Mouse (Mus musculus) heart, postnatal 0 days (tissue): ENCODE results near the gene Tsnaxip1. TPM values are rescaled to one million over a fixed set of nuclear protein-coding genes. Genes with fewer than 3 reads are reported as not detected.

Experiments
- ATAC-seq: fragments of 200-750 bp; cut with Nextera tagmentation; 2 replicates; pipeline ENCODE4 v1.8.0; 2017; ENCODE audit warnings: low read depth, moderate number of reproducible peaks, moderate library complexity; ENCODE audit not compliant: insufficient read depth
- DNase-seq: peaks from one replicate; pipeline ENCODE4 v3.0.0-alpha.2; 2016; ENCODE audit warnings: low spot score
- H3K27ac ChIP-seq: fragments of 300-500 bp; sonication (generic); 2 replicates; pipeline ENCODE4 v1.5.1; 2014; ENCODE audit warnings: low read depth, mild to moderate bottlenecking
- H3K27me3 ChIP-seq: fragments of 300-500 bp; sonication (generic); 2 replicates; pipeline ENCODE4 v1.6.1; 2014; ENCODE audit warnings: low read length, mixed read lengths; ENCODE audit not compliant: control insufficient read depth, insufficient read depth
- H3K36me3 ChIP-seq: fragments of 300-500 bp; sonication (generic); replicated peaks from 2 replicates; pipeline ENCODE4 v1.6.1; 2014; ENCODE audit warnings: low read length, mixed read lengths; ENCODE audit not compliant: control insufficient read depth, insufficient read depth
- H3K4me1 ChIP-seq: fragments of 300-500 bp; sonication (generic); 2 replicates; pipeline ENCODE4 v1.6.1; 2014; ENCODE audit warnings: antibody characterized with exemption; ENCODE audit not compliant: control insufficient read depth, insufficient read depth
- H3K4me2 ChIP-seq: fragments of 300-500 bp; sonication (generic); 2 replicates; pipeline ENCODE4 v1.6.1; 2014; ENCODE audit warnings: low read depth, mild to moderate bottlenecking, low read length, moderate library complexity
- H3K4me3 ChIP-seq: fragments of 300-500 bp; sonication (generic); 2 replicates; pipeline ENCODE4 v1.5.1; 2014; ENCODE audit warnings: low read depth, low read length
- H3K9ac ChIP-seq: fragments of 300-500 bp; sonication (generic); replicated peaks from 2 replicates; pipeline ENCODE4 v1.6.1; 2014; ENCODE audit warnings: low read depth, low read length, mixed read lengths
- H3K9me3 ChIP-seq: fragments of 300-500 bp; sonication (generic); replicated peaks from 2 replicates; pipeline ENCODE4 v1.6.1; 2016; ENCODE audit warnings: low read length; ENCODE audit not compliant: control insufficient read depth
- CTCF ChIP-seq: IDR thresholded peaks from 2 replicates; pipeline ENCODE4 v1.5.1; 2016; ENCODE audit warnings: antibody characterized with exemption, control low read depth, low read depth
- EP300 ChIP-seq: IDR thresholded peaks from 2 replicates; pipeline ENCODE4 v1.6.1; 2016; ENCODE audit warnings: antibody characterized with exemption, low read depth
- WGBS: fragments of 180-500 bp; shearing (Covaris S2); extraction: QIAGEN DNeasy Blood & Tissue Kit; methylation state at CpG from one replicate; pipeline ENCODE4 v1.1.7; 2014; 5-methylcytosine and 5-hydroxymethylcytosine counted together
- polyA plus RNA-seq: library from polyadenylated mRNA; unstranded; fragments of >200 nt; fragmentation: Nextera tagmentation; extraction: Ambion mirVana; gene quantifications from 2 replicates; pipeline ENCODE4 v1.2.1, GENCODE M21; 2015
- total RNA-seq: library from RNA; depleted of rRNA; stranded (reverse); fragments of >200 nt; gene quantifications from 2 replicates; pipeline ENCODE4 v1.2.3, GENCODE M21; 2014; ENCODE audit warnings: low replicate concordance

Tsnaxip1 gene
- total and polyA plus RNA-seq, 2 experiments from 2014 or later, result not detected

DNA sequence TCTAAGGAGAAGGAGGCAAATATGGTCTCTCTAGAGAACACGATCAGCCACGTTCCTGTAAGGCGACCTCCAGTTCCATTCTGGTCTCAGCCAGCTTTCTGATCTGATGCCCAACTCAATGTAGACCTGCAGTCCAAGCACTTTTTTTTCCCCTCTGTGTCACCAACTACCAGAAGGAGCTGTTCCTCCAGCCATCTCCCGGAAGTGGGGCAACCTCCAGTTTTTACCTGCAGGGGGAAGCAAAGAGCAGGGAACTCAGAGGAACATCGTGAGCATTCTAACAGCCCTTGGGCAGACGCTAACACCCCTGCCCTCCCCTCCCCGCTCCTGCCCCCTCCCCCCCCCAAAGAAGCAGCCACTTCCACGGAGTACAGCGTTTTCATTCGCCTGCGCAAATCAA is 7.8 kb downstream of the Tsnaxip1 start:
- Histone ChIP-seq H3K27me3 (no peaks in the 10 kb centered on the region), H3K27ac (no peak overlapping the region), H3K4me2 (no peak overlapping the region), H3K9ac (no peak overlapping the region), H3K4me1 (no peaks in the 10 kb centered on the region), H3K36me3 (no peaks in the 10 kb centered on the region), H3K9me3 (no peaks in the 10 kb centered on the region), H3K4me3 (no peak overlapping the region)
- no peak for DNase-seq
- peak; percentile 41 for ATAC-seq
- TF ChIP-seq CTCF (peak; percentile 63), EP300 (no peak)
- WGBS, result 30% methylated on average over 11 of the region's 11 CpGs

DNA sequence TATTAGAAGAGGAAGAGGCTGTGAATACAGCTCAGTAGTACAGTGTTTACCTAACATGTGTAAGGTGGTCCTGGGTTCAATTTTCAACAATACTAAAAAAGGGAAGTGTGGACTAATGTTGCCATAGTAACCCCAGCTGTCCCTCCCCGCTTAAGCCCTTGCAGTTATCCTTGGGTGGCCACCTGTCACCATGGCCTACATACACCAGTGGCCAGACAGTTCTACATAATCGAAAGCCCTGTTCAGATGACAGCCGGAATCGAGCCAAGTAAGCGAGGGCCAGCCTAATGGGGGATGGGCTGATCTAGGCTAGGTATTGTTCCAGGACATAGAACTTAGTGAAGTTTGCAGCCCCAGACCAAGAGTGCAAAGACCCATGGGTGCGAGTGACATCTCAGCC is 9.5 kb downstream of the Tsnaxip1 start:
- no peak overlapping the region for H3K9ac ChIP-seq
- 83% methylated on average over 6 of the region's 6 CpGs for WGBS
- no peak for TF ChIP-seq CTCF
- TF ChIP-seq EP300, result no peak
- no peak overlapping the region for H3K4me2 ChIP-seq
- H3K36me3 ChIP-seq, result no peaks in the 10 kb centered on the region
- H3K27ac ChIP-seq, result no peak overlapping the region
- H3K4me3 ChIP-seq, result no peak overlapping the region
- no peaks in the 10 kb centered on the region for H3K9me3 ChIP-seq
- DNase-seq (no peak), ATAC-seq (no peak)
- H3K27me3 ChIP-seq, result no peaks in the 10 kb centered on the region
- H3K4me1 ChIP-seq, result no peaks in the 10 kb centered on the region

DNA sequence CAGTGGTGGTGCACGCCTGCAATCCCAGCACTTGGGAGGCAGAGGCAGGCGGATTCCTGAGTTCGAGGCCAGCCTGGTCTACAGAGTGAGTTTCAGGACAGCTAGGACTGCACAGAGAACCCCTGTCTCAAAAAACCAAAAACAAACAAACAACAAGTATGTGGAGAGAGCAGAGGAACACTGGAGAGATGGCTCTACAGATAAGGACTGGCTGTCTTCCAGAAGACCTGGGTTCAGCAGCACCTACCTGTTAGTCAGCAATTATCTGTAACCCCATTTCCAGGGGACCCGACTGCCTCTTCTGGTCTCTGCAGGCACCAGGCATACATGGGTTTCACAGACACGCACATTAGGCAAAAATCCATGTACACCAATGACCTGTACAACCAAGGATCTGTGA is 11.7 kb downstream of the Tsnaxip1 start:
- H3K27ac ChIP-seq, result no peak overlapping the region
- no peak overlapping the region for H3K9ac ChIP-seq
- 87% methylated on average over 5 of the region's 5 CpGs for WGBS
- H3K9me3 ChIP-seq, result no peaks in the 10 kb centered on the region
- no peak for TF ChIP-seq EP300
- TF ChIP-seq CTCF, result no peak
- H3K4me2 ChIP-seq, result no peak overlapping the region
- no peak for ATAC-seq
- no peak for DNase-seq
- no peaks in the 10 kb centered on the region for H3K4me1 ChIP-seq
- H3K27me3 ChIP-seq, result no peaks in the 10 kb centered on the region
- peaks cover 8% of the 10 kb centered on the region for H3K36me3 ChIP-seq
- H3K4me3 ChIP-seq, result no peak overlapping the region

DNA sequence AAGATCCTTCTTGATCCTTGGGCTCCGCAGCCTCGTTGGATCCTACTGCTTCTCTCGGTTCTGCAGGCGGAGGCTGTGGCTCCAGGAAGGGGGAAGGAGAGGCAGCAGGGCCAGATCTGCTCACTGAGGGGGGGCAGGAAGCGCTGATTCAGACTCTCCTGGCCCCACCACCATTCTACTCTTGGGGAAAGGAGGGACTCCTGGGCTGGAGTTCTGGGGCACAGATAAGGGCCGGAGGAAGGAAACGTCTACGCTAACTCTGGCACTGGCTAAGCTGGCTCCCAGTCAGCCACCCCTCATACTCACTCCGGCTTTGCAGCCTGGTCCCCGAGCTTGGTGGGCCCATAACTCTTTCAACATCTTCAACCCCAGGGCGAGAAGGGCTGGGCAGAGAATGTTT is 19.1 kb downstream of the Tsnaxip1 start:
- WGBS, result 75% methylated on average over 11 of the region's 11 CpGs
- H3K9ac ChIP-seq, result no peak overlapping the region
- H3K4me1 ChIP-seq, result peaks cover 10% of the 10 kb centered on the region; the same call in 1 of the 2 replicates
- no peaks in the 10 kb centered on the region for H3K27me3 ChIP-seq
- H3K27ac ChIP-seq, result peak overlapping the region; percentile 43; the same call in 1 of the 2 replicates
- no peaks in the 10 kb centered on the region for H3K9me3 ChIP-seq
- H3K4me2 ChIP-seq, result no peak overlapping the region
- DNase-seq, result no peak
- peak; percentile 69 for ATAC-seq
- H3K4me3 ChIP-seq, result no peak overlapping the region
- peaks cover 63% of the 10 kb centered on the region for H3K36me3 ChIP-seq
- TF ChIP-seq EP300, result no peak

DNA sequence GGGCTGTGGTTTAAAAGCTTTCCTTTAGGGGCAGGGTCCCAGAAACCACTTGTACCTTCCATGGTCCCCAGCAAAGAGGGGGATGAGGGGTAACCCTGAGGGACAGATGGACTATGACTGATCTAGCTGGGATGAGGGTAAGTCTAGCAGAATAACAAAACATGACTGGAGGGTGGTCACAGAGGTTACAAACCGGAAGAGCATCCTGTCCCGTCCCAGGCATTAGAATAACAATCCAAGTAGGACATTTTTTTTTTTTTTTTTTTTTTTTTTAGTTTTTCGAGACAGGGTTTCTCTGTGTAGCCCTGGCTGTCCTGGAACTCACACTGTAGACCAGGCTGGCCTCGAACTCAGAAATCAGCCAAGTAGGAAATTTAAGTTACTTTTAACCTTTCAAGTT is 22.5 kb downstream of the Tsnaxip1 start:
- H3K27ac ChIP-seq, result no peak overlapping the region
- no peak overlapping the region for H3K4me3 ChIP-seq
- no peak overlapping the region for H3K9ac ChIP-seq
- no peak for TF ChIP-seq CTCF
- no peak for TF ChIP-seq EP300
- H3K9me3 ChIP-seq, result no peaks in the 10 kb centered on the region
- no peak for DNase-seq
- no peak overlapping the region for H3K4me2 ChIP-seq
- WGBS, result 70% methylated on average over 4 of the region's 4 CpGs
- H3K27me3 ChIP-seq, result no peaks in the 10 kb centered on the region
- ATAC-seq, result no peak
- peaks cover 10% of the 10 kb centered on the region; the same call in 1 of the 2 replicates for H3K4me1 ChIP-seq
- peaks cover 47% of the 10 kb centered on the region for H3K36me3 ChIP-seq

DNA sequence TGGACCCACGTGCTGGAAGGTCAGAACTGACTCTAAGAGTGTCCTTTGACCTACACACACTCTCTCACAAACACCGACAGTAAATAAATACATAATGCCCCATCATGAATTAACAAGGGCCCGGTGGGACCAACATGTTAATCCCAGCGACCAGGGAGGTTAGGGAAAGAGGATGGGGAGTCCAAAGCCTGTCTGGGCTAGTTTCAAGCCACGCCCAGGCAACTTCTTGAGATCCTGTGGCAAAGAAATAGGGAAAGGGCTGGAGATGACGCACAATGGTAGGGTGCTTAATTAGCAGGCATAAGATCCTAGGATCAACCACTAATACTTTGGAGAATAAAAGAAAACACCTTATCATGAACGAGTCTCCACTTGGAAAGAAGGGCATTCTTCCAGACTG is 23.1 kb downstream of the Tsnaxip1 start:
- H3K9me3 ChIP-seq, result no peaks in the 10 kb centered on the region
- H3K36me3 ChIP-seq, result peaks cover 41% of the 10 kb centered on the region
- H3K4me1 ChIP-seq, result peaks cover 10% of the 10 kb centered on the region; the same call in 1 of the 2 replicates
- 73% methylated on average over 7 of the region's 7 CpGs for WGBS
- no peak overlapping the region for H3K27ac ChIP-seq
- no peaks in the 10 kb centered on the region for H3K27me3 ChIP-seq
- H3K4me2 ChIP-seq, result peak overlapping the region; percentile 44
- ATAC-seq, result no peak
- peak overlapping the region; percentile 8; the same call in 1 of the 2 replicates for H3K4me3 ChIP-seq
- H3K9ac ChIP-seq, result 0 out of 2 replicates have a peak overlapping the region, but pooled peaks have one; percentile 17
- no peak for DNase-seq
- no peak for TF ChIP-seq EP300
